Mouse (Mus musculus): ENCODE data around the gene Ap1g1.
A peak's percentile ranks its signal among the peaks of the same experiment; 100 is the strongest.

Gene Ap1g1

DNA sequence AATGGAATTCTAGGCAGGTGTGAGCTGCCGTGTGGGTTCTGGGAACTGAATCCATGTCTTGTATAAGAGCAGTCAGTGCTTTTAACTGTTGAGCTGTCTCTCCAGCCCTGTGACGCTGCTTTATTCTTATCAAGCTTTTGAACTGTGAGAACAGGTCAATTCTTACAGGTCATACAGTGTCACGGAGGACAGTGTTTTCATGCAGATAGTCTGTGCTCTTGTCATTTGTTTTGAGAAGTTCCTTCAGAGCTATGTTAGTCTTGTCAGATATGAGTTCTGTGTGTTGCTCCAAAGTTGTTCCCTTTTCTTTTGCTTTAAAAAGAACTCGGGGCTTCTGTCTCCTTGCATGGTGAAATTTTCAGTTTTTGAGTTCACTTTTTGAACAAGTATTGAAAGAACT is 2.2 kb downstream of the Ap1g1 start:
- no peak for DNase-seq (ENCODE audit: low spot score in 2 of 2)

DNA sequence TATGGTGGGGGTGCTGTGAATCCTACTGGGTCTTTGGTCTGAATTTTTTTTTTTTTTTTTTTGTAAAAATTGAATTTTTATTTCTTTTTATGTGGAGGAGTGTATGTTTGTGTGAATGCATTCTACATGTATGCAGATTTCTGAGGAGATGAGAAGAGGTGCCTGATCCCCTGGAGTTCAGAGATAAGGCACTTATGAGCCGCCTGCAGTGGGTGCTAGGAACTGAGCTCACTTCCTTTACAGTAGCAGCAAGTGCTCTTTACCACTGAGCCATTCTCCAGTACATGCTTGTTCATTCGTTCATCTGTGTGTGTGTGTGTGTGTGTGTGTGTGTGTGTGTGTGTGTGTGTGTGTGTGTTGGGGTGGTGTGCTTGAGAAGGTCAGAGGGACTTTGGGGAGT is 12.6 kb downstream of the Ap1g1 start:
- no peak for DNase-seq (ENCODE audit: low spot score in 2 of 2)

DNA sequence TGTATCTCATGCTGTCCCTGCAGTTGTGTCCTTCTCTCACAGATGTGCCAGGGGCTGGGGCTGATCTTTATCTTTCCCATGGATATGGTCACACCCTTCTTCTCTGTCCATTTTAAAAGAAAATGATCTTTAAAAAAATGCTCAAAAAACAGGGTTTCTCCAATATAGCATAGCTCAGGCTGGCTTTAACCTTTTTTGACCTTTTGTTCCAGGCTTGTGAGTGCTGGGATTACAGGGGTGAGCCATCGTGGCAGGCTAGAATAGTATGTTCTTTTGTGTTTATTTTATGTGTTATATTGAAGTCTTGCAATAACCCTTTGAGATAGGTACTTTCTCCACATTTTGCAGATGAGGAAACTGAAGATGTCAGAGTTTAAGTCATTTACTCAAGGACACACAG is 16.8 kb downstream of the Ap1g1 start:
- no peak for DNase-seq (ENCODE audit: low spot score in 2 of 2)

DNA sequence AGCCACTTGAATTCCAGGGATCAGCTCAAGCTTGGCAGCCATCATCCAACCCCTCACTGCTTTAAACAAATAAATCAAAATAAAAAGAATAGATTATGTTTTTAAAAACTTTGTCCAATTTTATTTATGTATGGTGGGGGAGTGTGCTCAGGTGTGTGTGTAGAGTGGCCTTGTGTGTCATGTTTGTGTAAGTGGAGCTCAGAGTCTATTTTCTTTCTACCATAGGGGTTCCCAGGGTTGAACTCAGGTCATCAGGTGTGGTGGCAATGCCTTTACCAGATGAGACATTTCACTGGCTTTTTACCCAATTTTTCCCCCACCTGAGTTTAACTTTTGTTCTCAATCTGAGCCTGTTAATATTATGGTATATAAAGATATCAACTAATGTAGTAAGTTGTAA is 20.4 kb downstream of the Ap1g1 start:
- DNase-seq (ENCODE audit: low spot score in 2 of 2): no peak

DNA sequence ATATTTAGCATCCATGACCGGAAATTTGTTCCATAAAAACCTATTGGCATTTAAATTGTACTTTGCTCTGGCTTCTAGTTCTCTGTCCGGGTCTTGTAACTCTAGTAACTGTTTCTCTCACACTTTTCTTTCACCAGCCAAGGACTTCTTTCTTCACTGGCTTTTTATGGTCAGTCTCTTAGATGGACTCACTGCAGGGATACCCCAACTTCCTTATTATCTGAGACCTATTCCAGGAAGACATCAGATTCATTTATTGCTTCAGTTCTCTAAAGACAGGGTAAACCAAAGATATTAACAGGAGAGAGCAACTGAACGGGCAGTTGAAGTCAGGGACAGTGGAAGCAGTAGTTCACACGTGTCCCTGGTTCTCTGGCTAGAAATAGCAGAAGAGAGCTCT is 20.9 kb downstream of the Ap1g1 start:
- DNase-seq (ENCODE audit: low spot score in 2 of 2): no peak

DNA sequence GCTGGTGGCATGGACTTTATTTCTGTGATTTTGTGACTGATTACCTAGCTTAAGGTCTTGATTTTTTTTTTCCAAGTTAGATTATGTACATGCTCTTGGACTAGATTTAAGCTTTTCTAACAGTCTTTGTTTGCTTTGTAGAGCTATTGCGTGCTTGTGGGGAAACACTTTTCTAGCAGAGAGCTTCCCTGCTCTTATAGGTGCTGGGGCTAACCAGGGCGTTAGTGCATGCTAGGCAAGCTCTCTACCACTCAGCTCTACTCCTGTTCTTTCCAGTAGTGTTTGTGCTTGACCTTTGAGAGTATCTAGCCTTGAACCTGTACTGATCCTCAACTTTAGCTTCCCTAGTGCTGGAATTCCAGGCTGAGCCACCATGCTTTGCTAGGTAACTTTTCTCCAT is 22.0 kb downstream of the Ap1g1 start:
- no peak for DNase-seq (ENCODE audit: low spot score in 2 of 2)

DNA sequence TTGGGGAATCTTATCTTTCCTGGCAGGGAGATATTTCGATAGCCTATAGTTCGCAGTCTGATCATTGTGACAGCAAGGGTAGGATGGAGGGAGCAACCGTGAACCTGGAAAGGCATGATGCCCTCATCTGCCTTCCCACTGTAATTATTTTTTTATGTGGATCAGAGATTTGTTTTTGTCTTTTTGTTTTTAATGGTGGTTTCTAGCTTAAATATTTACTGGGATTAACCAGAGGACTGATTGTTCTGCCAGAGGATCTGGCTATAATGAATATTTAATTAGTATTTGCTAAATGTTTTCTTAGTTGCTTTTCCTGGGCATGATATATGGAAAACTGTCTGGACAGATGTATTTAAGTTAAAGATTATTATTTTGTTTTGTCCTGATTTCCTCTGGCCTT is 24.9 kb downstream of the Ap1g1 start:
- no peak for DNase-seq (ENCODE audit: low spot score in 2 of 2)

DNA sequence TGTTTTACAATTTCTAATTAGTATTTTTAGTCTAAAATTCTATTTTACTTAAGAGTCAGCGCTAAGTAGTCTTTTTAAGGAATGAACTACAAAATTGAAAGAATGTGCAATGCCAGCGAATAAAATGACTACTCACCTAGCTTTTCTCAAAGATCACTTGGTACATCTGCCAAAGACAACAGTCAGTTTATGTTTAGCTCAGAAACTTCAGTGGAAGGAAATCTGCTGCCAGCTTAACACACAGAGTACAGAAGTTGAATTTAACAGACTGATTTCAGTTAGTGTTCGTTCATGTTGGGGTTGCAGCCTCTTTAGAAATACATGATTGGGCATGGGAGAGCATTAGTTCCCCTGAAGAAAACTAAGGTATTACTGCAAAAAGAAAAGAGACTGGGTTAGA is 25.4 kb downstream of the Ap1g1 start:
- no peak for DNase-seq (ENCODE audit: low spot score in 2 of 2)

DNA sequence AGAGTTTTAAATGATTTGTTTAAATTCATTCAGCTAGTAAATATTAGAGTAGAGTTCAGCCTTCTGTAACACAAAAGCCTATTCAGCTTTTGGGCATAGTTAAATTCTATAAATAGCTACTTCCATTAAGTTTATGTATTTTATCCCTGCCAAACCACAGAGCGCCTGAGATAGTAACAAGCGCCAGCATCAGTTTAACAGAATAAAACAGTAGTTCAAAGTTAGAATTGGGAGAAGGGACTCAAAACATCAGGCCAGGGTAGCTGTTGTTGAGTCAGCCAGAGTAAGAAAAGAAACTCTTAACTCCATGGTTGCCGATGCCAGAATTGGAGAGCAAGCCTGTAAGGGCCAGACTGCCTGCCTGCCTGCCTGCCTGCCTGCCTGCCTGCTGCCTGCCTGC is 28.2 kb downstream of the Ap1g1 start:
- no peak for DNase-seq (ENCODE audit: low spot score in 2 of 2)

DNA sequence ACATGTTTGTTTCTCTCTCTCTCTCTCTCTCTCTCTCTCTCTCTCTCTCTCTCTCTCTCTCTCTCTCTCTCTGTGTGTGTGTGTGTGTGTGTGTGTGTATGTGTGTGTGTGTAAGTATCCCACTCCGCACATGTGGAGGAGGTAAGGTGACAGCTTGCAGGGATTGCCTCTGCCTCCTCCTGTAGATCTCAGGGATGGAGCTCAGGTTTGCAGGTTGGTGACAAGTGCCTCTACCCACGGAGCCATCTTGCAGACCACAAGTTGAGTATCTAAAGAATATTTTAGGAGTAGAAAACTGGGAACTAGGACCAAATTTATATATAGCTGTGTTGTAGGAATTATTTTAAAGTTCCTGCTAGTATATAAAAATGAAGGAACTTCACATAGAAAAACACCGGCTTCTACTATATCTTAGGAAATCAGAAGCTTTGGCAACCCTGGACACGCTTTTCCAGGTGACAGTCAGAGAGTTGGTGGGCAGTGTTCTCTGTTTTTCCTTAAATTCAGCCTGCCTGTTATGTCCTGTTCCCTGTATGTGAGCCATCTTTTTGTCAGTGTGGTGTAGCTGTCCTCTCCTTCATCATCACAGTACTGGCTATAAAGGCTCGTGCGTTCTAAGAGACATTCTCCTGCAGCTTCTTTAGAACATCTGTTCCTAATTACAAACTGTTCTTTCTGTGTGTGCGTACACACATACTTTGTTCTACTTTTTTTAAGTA is 29.2 kb downstream of the Ap1g1 start:
- DNase-seq (ENCODE audit: low spot score in 2 of 2): no peak

DNA sequence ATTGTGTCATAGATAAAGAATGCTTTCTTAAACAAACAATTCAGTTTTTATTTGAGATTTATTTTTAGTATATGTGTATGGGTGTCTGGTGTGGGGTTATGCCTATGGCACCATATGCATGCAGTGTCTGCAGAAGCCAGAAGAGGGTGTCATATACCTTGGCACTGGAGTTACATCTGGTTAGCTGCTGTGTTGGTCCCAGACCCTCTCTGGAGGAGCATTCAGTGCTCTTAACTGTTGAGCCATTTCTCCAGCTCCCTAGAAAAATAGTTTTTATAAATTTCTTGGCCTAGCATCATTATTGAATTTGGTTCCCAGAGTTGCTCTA is 29.7 kb downstream of the Ap1g1 start:
- no peak for DNase-seq (ENCODE audit: low spot score in 2 of 2)

DNA sequence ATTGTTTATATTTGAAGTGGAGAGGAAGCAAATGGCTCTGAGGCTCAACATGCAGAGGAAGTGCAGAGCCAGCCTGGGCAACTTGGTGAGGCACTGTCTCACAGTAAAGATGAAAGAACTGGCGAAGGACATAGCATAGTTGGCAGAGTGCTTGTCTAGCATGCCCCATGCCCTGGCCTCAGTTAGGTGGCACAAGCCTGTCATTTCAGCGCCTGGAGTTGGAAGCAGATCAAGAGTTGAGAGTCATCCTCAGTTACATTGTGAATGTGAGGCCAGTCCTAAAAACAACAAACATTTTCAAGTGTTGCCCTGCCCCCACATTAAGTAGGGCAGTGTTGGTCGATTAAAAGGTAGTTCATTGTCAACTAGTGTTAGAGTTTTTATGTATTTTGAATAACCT is 32.1 kb downstream of the Ap1g1 start:
- DNase-seq (ENCODE audit: low spot score in 2 of 2): no peak

DNA sequence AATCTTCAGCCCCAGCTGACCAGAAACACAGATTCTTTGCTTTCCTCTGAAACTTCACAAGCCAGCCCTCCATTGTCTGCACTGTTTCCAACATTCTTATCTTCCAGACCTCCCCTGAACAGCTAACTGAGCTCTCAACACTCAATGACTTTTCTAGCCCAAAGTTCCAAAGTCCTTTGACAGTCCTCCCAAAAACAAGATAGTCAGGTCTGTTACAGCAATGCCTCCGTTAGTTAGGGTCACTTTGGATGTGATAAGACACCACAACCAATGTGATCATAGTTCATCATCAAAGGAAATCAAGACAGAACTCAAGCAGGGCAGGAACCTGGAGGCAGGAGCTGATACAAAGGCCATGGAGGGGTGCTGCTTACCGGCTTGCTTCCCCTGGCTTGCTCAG is 36.9 kb downstream of the Ap1g1 start:
- no peak for DNase-seq (ENCODE audit: low spot score in 2 of 2)

DNA sequence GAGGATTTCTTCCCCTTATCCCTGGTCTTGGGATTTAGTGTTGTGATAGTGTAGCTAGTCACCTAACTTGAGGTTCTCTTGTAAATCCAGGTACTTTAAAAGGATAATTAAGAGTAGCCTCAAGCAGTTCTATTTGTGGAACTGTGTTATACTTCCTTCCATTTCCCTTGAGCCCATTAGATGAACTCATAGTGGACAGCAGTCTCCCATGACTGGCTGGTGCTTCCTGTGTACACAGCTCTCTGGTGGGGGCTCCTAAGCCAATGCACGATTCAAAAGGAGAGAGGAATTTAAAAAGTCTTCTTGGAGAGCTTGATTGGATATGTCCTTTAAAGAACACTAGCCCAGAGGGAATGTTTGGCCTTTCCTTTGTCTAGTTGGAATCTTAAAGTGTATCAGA is 39.6 kb downstream of the Ap1g1 start:
- no peak for DNase-seq (ENCODE audit: low spot score in 2 of 2)

DNA sequence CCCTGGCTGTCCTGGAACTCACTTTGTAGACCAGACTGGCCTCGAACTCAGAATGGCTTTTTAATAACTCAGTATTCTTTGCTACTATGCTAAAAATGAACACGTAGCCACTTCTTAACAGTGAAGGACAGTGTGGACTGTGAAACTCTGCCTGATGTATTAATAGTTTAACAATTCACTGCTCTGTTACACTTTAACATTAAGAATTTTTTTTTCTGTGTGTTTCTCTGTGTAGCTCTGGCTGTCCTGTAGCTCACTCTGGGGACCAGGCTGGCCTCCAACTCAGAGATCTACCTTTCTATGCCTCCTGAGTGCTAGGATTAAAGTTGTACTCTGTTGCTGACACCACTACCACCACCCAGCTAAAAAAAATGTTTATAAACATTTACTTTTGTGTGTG is 45.2 kb downstream of the Ap1g1 start:
- DNase-seq (ENCODE audit: low spot score in 2 of 2): no peak

DNA sequence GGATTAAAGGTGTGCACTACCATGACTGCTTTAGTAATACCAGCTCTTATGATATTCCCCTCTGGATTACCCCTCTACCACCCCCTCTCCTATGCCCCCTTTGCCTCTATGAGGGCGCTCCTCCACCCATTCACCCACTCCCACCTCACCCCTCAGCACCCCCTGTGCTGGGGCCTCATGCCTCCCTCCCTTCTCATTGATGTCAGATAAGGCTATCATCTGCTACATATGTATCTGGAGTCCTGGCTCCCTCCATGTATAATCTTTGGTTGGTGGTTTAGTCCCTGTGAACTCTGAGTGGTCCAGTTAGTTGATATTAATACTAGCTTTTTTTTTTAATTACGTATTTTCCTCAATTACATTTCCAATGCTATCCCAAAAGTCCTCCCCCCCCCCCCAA is 61.5 kb downstream of the Ap1g1 start:
- no peak for DNase-seq (ENCODE audit: low spot score in 2 of 2)

DNA sequence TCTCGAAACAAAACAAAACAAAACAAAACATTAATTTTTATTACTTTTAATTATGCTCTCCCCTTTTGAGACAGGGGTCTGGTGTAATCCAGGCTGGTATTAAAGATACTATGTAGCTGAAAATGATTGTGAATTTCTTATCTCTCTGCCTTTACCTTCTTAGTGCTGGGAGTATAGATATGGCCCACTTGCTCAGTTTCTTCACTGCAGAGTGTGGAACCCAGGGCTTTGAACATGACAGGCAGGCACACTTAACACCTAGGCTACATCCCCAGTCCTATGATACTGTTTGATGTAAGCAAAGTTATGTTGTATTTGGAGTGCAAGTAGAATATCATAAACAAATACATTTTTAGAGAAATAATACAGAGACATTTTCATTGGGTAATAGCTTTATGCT is 64.1 kb downstream of the Ap1g1 start:
- no peak for DNase-seq (ENCODE audit: low spot score in 2 of 2)

DNA sequence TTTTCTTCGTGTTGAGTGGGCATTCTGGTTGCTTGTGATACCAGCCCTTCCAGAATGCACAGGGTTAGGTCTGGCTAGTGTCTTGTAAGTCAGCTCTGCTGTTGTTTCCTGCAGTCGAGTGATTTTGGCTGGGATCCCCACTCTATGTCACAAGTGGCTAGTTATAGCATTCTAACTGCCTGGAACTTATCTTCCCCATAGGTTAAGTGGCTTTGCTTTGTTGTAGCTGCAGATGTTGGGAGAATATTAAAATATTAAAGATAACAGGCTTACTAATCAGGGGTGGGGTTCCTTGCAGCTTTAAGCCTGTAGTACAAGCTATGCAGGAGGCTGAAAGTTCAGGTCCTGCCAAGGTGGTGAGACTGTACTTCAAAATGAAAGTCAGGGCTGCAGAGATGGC is 69.5 kb downstream of the Ap1g1 start:
- no peak for DNase-seq (ENCODE audit: low spot score in 2 of 2)

DNA sequence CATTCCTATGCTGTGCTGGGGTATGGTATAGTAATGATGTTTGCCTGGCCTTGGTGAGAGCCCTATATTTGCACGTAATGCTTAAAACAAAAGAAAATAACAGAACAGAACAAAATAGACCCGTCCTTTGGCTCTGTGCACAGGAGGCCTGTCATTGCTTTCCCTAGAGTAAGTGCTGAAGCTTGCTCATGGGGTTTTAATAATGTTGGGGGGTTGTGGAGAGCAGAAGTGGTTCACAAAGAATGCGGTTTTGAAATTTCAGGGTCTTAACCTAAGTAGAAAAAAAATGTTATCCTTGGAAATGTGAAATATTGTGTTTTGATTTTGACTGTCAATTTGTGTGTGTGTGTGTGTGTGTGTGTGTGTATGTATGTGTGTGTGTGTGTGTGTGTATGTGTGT is 70.6 kb downstream of the Ap1g1 start:
- no peak for DNase-seq (ENCODE audit: low spot score in 2 of 2)

DNA sequence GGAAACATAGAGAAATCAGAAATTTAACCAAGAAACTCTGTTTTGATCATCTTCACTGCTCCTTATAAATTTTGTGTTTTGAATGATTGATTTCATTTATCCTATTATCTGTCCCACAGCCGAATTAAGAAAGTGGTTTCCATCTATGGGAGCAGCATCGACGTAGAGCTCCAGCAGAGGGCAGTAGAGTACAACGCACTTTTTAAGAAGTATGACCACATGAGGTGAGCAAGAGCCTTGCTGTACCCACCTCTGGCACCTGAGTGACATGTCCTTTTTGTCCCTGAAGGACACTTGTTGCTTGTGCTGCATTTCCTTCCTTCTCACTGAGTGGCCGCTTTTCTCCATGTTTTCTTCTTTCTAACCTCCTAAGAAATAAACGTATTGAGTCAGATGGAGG is 75.1 kb downstream of the Ap1g1 start:
- DNase-seq (ENCODE audit: low spot score in 2 of 2): peak; percentile 42 to 70

DNA sequence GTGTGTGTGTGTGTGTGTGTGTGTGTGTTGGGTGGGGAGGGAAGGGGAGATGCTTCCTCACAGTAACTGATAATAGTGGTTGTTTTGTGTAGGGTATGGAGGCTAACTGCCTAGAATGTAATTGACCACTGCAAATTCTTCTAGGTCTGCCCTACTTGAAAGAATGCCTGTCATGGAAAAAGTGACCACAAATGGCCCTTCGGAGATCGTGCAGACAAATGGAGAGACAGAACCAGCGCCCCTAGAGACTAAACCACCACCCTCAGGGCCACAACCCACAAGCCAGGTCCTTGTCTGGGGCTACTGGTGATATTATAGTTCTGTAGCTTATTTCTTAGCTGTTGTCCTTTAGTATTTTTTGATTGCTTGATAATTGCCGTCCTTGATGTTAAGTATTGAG is 76.2 kb downstream of the Ap1g1 start:
- DNase-seq (ENCODE audit: low spot score in 2 of 2): no peak

DNA sequence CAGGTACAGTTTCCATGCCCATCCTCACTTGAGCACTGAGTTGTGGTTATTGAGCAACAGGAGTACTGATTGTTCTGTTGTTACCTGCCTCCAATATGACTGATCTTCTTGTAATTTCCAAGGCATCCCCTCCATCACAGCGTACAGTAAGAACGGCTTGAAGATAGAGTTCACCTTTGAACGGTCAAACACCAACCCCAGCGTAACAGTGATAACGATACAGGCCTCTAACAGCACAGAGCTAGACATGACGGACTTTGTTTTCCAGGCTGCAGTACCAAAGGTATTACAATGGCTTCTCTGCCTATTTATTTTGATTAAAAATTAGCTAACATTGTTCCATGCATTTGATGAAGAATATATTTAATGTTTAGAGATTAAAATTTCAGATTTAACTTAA is 77.1 kb downstream of the Ap1g1 start:
- no peak for DNase-seq (ENCODE audit: low spot score in 2 of 2)

DNA sequence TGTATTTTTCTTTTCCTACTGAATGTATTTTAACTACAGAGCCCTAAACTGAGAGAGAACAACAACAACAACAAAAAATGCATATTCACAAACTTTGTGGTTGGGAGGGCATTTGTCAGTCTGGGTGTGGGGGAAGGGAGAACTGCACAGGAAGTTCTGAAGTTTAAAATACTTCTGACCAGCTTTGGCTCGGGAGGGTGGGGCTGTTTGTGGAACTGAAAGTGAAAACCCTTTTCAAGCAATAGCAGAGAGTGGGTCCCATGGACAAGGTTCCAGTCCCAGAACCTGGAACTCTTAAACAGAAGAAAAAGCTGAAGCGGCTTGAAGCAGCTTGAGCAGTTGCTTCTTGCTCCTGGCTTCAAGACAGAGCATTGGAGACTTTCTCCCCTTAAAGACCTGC is 85.0 kb downstream of the Ap1g1 start:
- DNase-seq (ENCODE audit: low spot score in 2 of 2): peak; percentile 36 to 66

DNA sequence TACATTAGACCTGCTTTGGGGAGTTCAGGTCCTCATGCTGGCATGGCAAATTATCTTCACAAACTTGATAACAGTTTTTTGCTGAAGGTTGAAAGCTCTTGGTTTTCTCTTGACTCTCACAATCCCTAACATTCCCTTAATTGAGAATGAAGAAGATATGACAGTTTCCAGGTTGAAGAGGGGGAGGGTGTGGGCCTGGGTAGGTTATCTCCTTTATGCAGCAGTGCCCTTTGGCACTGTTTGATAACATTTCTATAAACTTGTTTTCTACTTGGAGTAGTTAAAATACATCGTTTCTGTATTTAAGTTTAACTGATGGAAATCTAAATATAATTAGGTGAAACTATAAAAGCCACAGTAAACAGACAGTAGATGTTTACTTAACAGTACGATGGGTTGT is 86.4 kb downstream of the Ap1g1 start:
- DNase-seq (ENCODE audit: low spot score in 2 of 2): peak in 1 of 2 experiments; percentile 22

DNA sequence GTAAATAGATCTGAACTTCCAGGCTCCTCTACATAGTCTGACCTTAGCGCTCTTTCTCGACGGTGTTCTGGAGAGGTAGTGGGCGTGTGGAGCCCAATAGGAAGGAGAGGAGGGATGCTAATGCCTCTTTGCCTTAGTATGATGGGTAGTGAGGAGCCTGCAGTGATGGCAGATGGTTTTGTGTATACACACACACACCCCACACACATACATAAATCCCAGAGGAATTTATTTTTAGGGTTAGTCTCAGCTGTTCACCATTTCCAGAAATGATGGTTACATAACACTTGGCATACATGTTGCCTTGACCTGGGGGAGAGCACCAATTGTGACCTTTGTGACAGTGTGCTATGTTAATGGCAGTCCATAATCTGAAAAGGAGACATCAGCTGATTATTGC is 87.2 kb downstream of the Ap1g1 start:
- no peak for DNase-seq (ENCODE audit: low spot score in 2 of 2)
